Comparison of ENCODE assay signal across 24 mouse cellular contexts in the genomic region with DNA sequence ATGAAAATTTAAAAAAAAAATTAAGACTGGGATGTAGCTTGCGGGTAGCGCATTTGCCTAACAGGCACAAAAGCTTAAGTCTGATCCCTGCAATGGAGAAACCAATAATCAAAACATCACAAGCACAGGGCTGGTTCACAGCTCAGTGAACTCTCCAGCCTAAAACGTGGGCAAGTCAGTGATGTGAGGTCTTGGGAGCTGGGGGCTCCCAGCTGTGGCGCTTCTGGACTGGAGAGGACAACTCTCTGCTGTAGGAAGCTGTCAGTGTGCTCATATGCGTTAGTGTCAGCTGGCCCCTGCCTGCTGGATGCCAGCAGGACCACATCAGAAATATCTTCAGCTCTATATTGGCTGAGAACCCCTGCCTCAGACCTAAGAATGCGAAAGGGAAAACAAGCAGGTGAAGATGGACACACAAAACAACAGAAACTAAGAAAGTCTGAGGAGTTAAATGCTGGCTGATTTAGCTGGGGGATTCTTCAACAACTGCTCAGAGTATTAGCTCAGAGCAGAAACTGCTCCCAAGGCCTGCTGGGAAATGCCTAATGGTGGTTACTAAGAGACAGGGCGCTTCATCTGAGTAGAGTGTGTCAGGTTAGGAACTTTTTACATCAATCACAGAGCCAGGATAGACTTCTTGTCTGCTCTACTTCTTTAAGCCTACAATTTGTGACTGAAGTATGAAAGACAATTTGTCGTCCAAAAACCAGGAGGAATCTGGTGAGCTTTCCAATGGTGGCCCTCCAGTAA. TPM values are rescaled to one million over a fixed set of nuclear protein-coding genes. Genes with fewer than 3 reads are reported as not detected.
DNase-seq lines count a peak whose midpoint lies in the region; ATAC-seq and TF ChIP-seq lines count a peak whose summit lies in the region.
"Had no signal": no experiment of that assay in that cellular context is flagged by ENCODE, and none has a peak within 500 bp of the region (broad histone marks: within the 10 kb centered on the region; RNA-seq: fewer than 3 reads in every experiment).

No protein-coding gene starts in this region.

- H3K4me2 ChIP-seq in hindbrain, embryonic 11.5 days (replicated peaks; ENCODE audit: low read depth, low read length): no peak overlapping the region
- H3K4me2 ChIP-seq in hindbrain, postnatal 0 days (ENCODE audit: low read depth, low read length): no peak overlapping the region
- H3K4me2 ChIP-seq in neural tube, embryonic 15.5 days: no peak overlapping the region
- H3K4me2 ChIP-seq: embryonic facial prominence, embryonic 12.5 days; heart, embryonic 13.5 days; limb, embryonic 12.5 days; liver, embryonic 12.5 days had no signal

- H3K9ac ChIP-seq in hindbrain, embryonic 11.5 days (ENCODE audit: low read depth, low read length): no peak overlapping the region
- H3K9ac ChIP-seq in hindbrain, postnatal 0 days (replicated peaks; ENCODE audit: low read length): no peak overlapping the region
- H3K9ac ChIP-seq in neural tube, embryonic 15.5 days (replicated peaks): no peak overlapping the region
- H3K9ac ChIP-seq: embryonic facial prominence, embryonic 12.5 days; heart, embryonic 13.5 days; limb, embryonic 12.5 days; liver, embryonic 12.5 days had no signal

- H3K36me3 ChIP-seq in hindbrain, embryonic 10.5 days: no peaks in the 10 kb centered on the region
- H3K36me3 ChIP-seq in hindbrain, embryonic 11.5 days (ENCODE audit: control insufficient read depth, insufficient read depth, low read length): no peaks in the 10 kb centered on the region
- no peaks in the 10 kb centered on the region for H3K36me3 ChIP-seq in hindbrain, postnatal 0 days (ENCODE audit: insufficient read depth, low read length)
- H3K36me3 ChIP-seq in neural tube, embryonic 15.5 days: no peaks in the 10 kb centered on the region
- H3K36me3 ChIP-seq: embryonic facial prominence, embryonic 12.5 days; heart, embryonic 13.5 days; limb, embryonic 12.5 days; liver, embryonic 12.5 days had no signal

- no peak overlapping the region for H3K4me3 ChIP-seq in hindbrain, embryonic 10.5 days
- no peak overlapping the region for H3K4me3 ChIP-seq in hindbrain, embryonic 11.5 days (ENCODE audit: low read depth, low read length)
- no peak overlapping the region for H3K4me3 ChIP-seq in hindbrain, postnatal 0 days (ENCODE audit: low read length)
- H3K4me3 ChIP-seq in neural tube, embryonic 15.5 days (replicated peaks): no peak overlapping the region
- H3K4me3 ChIP-seq: embryonic facial prominence, embryonic 12.5 days; erythroblast, embryonic 14.5 days; heart, embryonic 13.5 days; left cerebral cortex, adult 2 months; limb, embryonic 12.5 days; liver, embryonic 12.5 days; megakaryocyte, embryonic 14.5 days; myocyte had no signal

- H3K9me3 ChIP-seq in hindbrain, embryonic 10.5 days: no peaks in the 10 kb centered on the region
- H3K9me3 ChIP-seq in hindbrain, embryonic 11.5 days (ENCODE audit: control insufficient read depth, low read length): no peaks in the 10 kb centered on the region
- no peaks in the 10 kb centered on the region for H3K9me3 ChIP-seq in hindbrain, postnatal 0 days (ENCODE audit: low read length)
- H3K9me3 ChIP-seq in neural tube, embryonic 15.5 days (replicated peaks): no peaks in the 10 kb centered on the region
- H3K9me3 ChIP-seq: embryonic facial prominence, embryonic 12.5 days; limb, embryonic 12.5 days; liver, embryonic 12.5 days had no signal

- H3K27ac ChIP-seq in hindbrain, embryonic 10.5 days: peak overlapping the region; percentile 66
- no peak overlapping the region; the same call in 1 of the 2 replicates for H3K27ac ChIP-seq in hindbrain, embryonic 11.5 days (ENCODE audit: low read depth, low read length)
- H3K27ac ChIP-seq in hindbrain, postnatal 0 days: peak overlapping the region; percentile 36; the same call in 1 of the 2 replicates
- peak overlapping the region; percentile 39; the same call in 1 of the 2 replicates for H3K27ac ChIP-seq in neural tube, embryonic 15.5 days (replicated peaks)
- H3K27ac ChIP-seq: embryonic facial prominence, embryonic 12.5 days; heart, embryonic 13.5 days; limb, embryonic 12.5 days; liver, embryonic 12.5 days had no signal

- H3K4me1 ChIP-seq in hindbrain, embryonic 10.5 days (replicated peaks): peaks cover 16% of the 10 kb centered on the region
- no peaks in the 10 kb centered on the region for H3K4me1 ChIP-seq in hindbrain, embryonic 11.5 days (replicated peaks; ENCODE audit: control insufficient read depth, insufficient read depth, low read length)
- peaks cover 6% of the 10 kb centered on the region; the same call in 1 of the 2 replicates for H3K4me1 ChIP-seq in hindbrain, postnatal 0 days (ENCODE audit: insufficient read depth, low read length)
- H3K4me1 ChIP-seq in neural tube, embryonic 15.5 days: 0 out of 2 replicates have a peak, but pooled peaks cover 7% of the 10 kb centered on the region
- H3K4me1 ChIP-seq: limb, embryonic 12.5 days; liver, embryonic 12.5 days; megakaryocyte, embryonic 14.5 days had no signal

- no peak for TF ChIP-seq CTCF in brain, embryonic 14.5 days (IDR thresholded peaks at IDR 0.05; ENCODE audit: borderline replicate concordance, extremely low read depth, insufficient read depth, insufficient read length)
- no peak for TF ChIP-seq CTCF in hindbrain, postnatal 0 days (IDR thresholded peaks at IDR 0.05; ENCODE audit: low read depth)

- no peaks in the 10 kb centered on the region for H3K27me3 ChIP-seq in hindbrain, embryonic 10.5 days (ENCODE audit: insufficient read depth, poor library complexity, severe bottlenecking)
- H3K27me3 ChIP-seq in hindbrain, embryonic 11.5 days (ENCODE audit: control insufficient read depth, insufficient read depth, low read length): no peaks in the 10 kb centered on the region
- H3K27me3 ChIP-seq in hindbrain, postnatal 0 days (ENCODE audit: insufficient read depth, low read length): no peaks in the 10 kb centered on the region
- H3K27me3 ChIP-seq in neural tube, embryonic 15.5 days (replicated peaks): no peaks in the 10 kb centered on the region
- H3K27me3 ChIP-seq: embryonic facial prominence, embryonic 12.5 days; heart, embryonic 13.5 days; limb, embryonic 12.5 days; liver, embryonic 12.5 days had no signal

- no peak for TF ChIP-seq POLR2A in brain, embryonic 14.5 days (IDR thresholded peaks at IDR 0.05; ENCODE audit: borderline replicate concordance, extremely low read depth, insufficient read depth, insufficient read length, poor library complexity, severe bottlenecking)

- WGBS in hindbrain, embryonic 10.5 days: 65% methylated on average over 8 of the region's 8 CpGs
- WGBS in hindbrain, embryonic 11.5 days: 64% methylated on average over 8 of the region's 8 CpGs
- WGBS in hindbrain, postnatal 0 days: 57% methylated on average over 8 of the region's 8 CpGs
- 73% methylated on average over 8 of the region's 8 CpGs for WGBS in neural tube, embryonic 15.5 days

- DNase-seq in hindbrain, embryonic 10.5 days (ENCODE audit: low spot score): no peak
- no peak for DNase-seq in hindbrain, embryonic 11.5 days (ENCODE audit: low spot score)
- DNase-seq in brain, embryonic 14.5 days (ENCODE audit: low read depth): peak; percentile 31
- peak; percentile 16 for DNase-seq in hindbrain, postnatal 0 days (ENCODE audit: low spot score)
- DNase-seq in left cerebral cortex, adult 11 months (ENCODE audit: low spot score): no peak
- DNase-seq in thymus, adult 18-20 months: no peak
- DNase-seq: adrenal gland, postnatal 36 days; B cell, adult 2 months; kidney, adult 8-10 months; kidney, postnatal 14 days; lung, adult 2 months; thymus, postnatal 25 days had no signal

- ATAC-seq in hindbrain, embryonic 11.5 days (ENCODE audit: low FRiP score): no peak
- ATAC-seq in hindbrain, postnatal 0 days: peak; percentile 69; the same call in 1 of the 2 replicates
- ATAC-seq in neural tube, embryonic 15.5 days (ENCODE audit: low FRiP score): no peak
- ATAC-seq: forebrain, embryonic 16.5 days; inflammation-experienced regulatory T-cells, adult 6 months; liver, embryonic 12.5 days had no signal

RNA-seq across cellular contexts. Expression of gene Cmya5, which starts 16.2 kb away (rescaled TPM):
- 0.01 and 0.02 TPM in 2 replicates for polyA plus RNA-seq in hindbrain, embryonic 10.5 days (2016; fragmentation: Nextera tagmentation; extraction: Ambion mirVana)
- 0.01 and 0.14 TPM in 2 replicates for polyA plus RNA-seq in hindbrain, embryonic 11.5 days (2014; fragmentation: Nextera tagmentation; extraction: Ambion mirVana)
- polyA plus RNA-seq in brain, embryonic 14.5 days (2012; rRNA removed): 0.11 and 0.30 TPM in 2 replicates
- total RNA-seq in hindbrain, postnatal 0 days (2014; rRNA removed): 0.75 and 0.94 TPM in 2 replicates
- polyA plus RNA-seq in hindbrain, postnatal 0 days (2015; fragmentation: Nextera tagmentation; extraction: Ambion mirVana): 0.19 and 0.26 TPM in 2 replicates
- polyA plus RNA-seq in neural tube, embryonic 15.5 days (2015; fragmentation: Nextera tagmentation; extraction: Ambion mirVana): 0.19 and 0.20 TPM in 2 replicates
- total RNA-seq: granulocyte monocyte progenitor cell, adult 5-6 weeks had no signal
- polyA plus RNA-seq: erythroblast, embryonic 14.5 days; liver, embryonic 12.5 days had no signal

Comparison
In these comparisons a context has a peak if more than half of its experiments do, and no peak if none do; other contexts are left out.
1. DNase-seq: peak in brain, embryonic 14.5 days (single experiment) and hindbrain, postnatal 0 days (single experiment); none in hindbrain, embryonic 10.5 days (single experiment), hindbrain, embryonic 11.5 days (single experiment), left cerebral cortex, adult 11 months (single experiment) and thymus, adult 18-20 months (0 of 2).